ENCODE assay signal across 8 mouse cellular contexts in genomic region chr15:80254847-80255645, GRCm38 (mm10). TPM values are rescaled to one million over a fixed set of nuclear protein-coding genes. Genes with fewer than 3 reads are reported as not detected.
DNase-seq lines count a peak whose midpoint lies in the region; ATAC-seq and TF ChIP-seq lines count a peak whose summit lies in the region.

TSS of gene Atf4 (plus strand) at chr15:80255184.

- peaks cover 70% of the 10 kb centered on the region for H3K36me3 ChIP-seq in forebrain, embryonic 10.5 days (replicated peaks)
- peaks cover 22% of the 10 kb centered on the region for H3K36me3 ChIP-seq in heart, embryonic 15.5 days
- H3K36me3 ChIP-seq in liver, embryonic 14.5 days (replicated peaks; ENCODE audit: control insufficient read depth, insufficient read depth, low read depth): peaks cover 50% of the 10 kb centered on the region
- peaks cover 14% of the 10 kb centered on the region for H3K36me3 ChIP-seq in neural tube, embryonic 11.5 days (ENCODE audit: control insufficient read depth, insufficient read depth, low read length)
- H3K36me3 ChIP-seq in stomach, postnatal 0 days (ENCODE audit: control insufficient read depth, insufficient read depth, low read length): peaks cover 23% of the 10 kb centered on the region

- no peaks in the 10 kb centered on the region for H3K27me3 ChIP-seq in forebrain, embryonic 10.5 days (ENCODE audit: poor library complexity, severe bottlenecking)
- H3K27me3 ChIP-seq in heart, embryonic 15.5 days: no peaks in the 10 kb centered on the region
- H3K27me3 ChIP-seq in liver, embryonic 14.5 days (ENCODE audit: control insufficient read depth, insufficient read depth, low read length): no peaks in the 10 kb centered on the region
- H3K27me3 ChIP-seq in neural tube, embryonic 11.5 days (ENCODE audit: control insufficient read depth, insufficient read depth, low read length): no peaks in the 10 kb centered on the region
- H3K27me3 ChIP-seq in stomach, postnatal 0 days (ENCODE audit: control insufficient read depth, insufficient read depth, low read length): no peaks in the 10 kb centered on the region

- peaks cover 57% of the 10 kb centered on the region for H3K4me1 ChIP-seq in forebrain, embryonic 10.5 days
- H3K4me1 ChIP-seq in heart, embryonic 15.5 days (replicated peaks): peaks cover 61% of the 10 kb centered on the region
- peaks cover 54 to 62% of the 10 kb centered on the region in 2 experiments for H3K4me1 ChIP-seq in liver, embryonic 14.5 days (replicated peaks; ENCODE audit: control insufficient read depth in 2 of 2, insufficient read depth in 2 of 2, low read length in 1 of 2)
- H3K4me1 ChIP-seq in neural tube, embryonic 11.5 days (ENCODE audit: control insufficient read depth, insufficient read depth, low read length): peaks cover 15% of the 10 kb centered on the region
- peaks cover 9% of the 10 kb centered on the region for H3K4me1 ChIP-seq in stomach, postnatal 0 days (replicated peaks; ENCODE audit: control insufficient read depth, insufficient read depth)

- peak within 1 kb of the TSS; percentile 100 for H3K4me3 ChIP-seq in forebrain, embryonic 10.5 days
- H3K4me3 ChIP-seq in heart, embryonic 15.5 days: peak within 1 kb of the TSS; percentile 95
- H3K4me3 ChIP-seq in liver, embryonic 14.5 days (ENCODE audit: insufficient read depth in 1 of 2, low read depth in 2 of 2, low read length in 2 of 2): peak within 1 kb of the TSS; percentile 87 to 91
- peak within 1 kb of the TSS; percentile 100 for H3K4me3 ChIP-seq in neural tube, embryonic 11.5 days (ENCODE audit: low read depth, low read length)
- peak within 1 kb of the TSS; percentile 98 for H3K4me3 ChIP-seq in stomach, postnatal 0 days (ENCODE audit: low read depth, low read length)

- 0% methylated on average over 62 of the region's 62 CpGs for WGBS in forebrain, embryonic 10.5 days
- under 1% methylated on average over 62 of the region's 62 CpGs for WGBS in heart, embryonic 15.5 days
- WGBS in liver, embryonic 14.5 days (ENCODE audit: insufficient replicate concordance): under 1% methylated on average over 62 of the region's 62 CpGs
- WGBS in neural tube, embryonic 11.5 days: under 1% methylated on average over 62 of the region's 62 CpGs
- under 1% methylated on average over 62 of the region's 62 CpGs for WGBS in stomach, postnatal 0 days

- peak; percentile 91 for ATAC-seq in heart, embryonic 15.5 days (replicated peaks; ENCODE audit: insufficient number of reproducible peaks, insufficient read depth, low FRiP score, low read depth)
- ATAC-seq in liver, embryonic 14.5 days (ENCODE audit: insufficient read depth): peak; percentile 86
- ATAC-seq in neural tube, embryonic 11.5 days (ENCODE audit: insufficient read depth, low FRiP score, low TSS enrichment): peak; percentile 96
- peak; percentile 91 for ATAC-seq in stomach, postnatal 0 days (ENCODE audit: low FRiP score, low TSS enrichment)

- TF ChIP-seq CTCF in liver, embryonic 14.5 days (IDR thresholded peaks at IDR 0.05; ENCODE audit: low read depth): no peak; the same call in 1 of the 2 replicates
- TF ChIP-seq CTCF in stomach, postnatal 0 days (IDR thresholded peaks at IDR 0.05; ENCODE audit: low read depth): no peak

- H3K9me3 ChIP-seq in forebrain, embryonic 10.5 days: no peaks in the 10 kb centered on the region
- no peaks in the 10 kb centered on the region for H3K9me3 ChIP-seq in heart, embryonic 15.5 days (replicated peaks)
- H3K9me3 ChIP-seq in liver, embryonic 14.5 days (ENCODE audit: control insufficient read depth, low read length): no peaks in the 10 kb centered on the region
- no peaks in the 10 kb centered on the region for H3K9me3 ChIP-seq in neural tube, embryonic 11.5 days (ENCODE audit: control insufficient read depth, low read length)
- H3K9me3 ChIP-seq in stomach, postnatal 0 days (ENCODE audit: control insufficient read depth, low read length): no peaks in the 10 kb centered on the region

- DNase-seq in CD8-positive naive resting alpha-beta T cell, adult 2 months (ENCODE audit: low read depth in 2 of 2, low spot score in 2 of 2): peak; percentile 97 to 99
- DNase-seq in c-Kit-positive CD71-negative TER-119-negative erythroid progenitor cells, embryonic 14.5 days (ENCODE audit: low read depth): peak; percentile 95
- peak; percentile 98 for DNase-seq in forebrain, embryonic 10.5 days (ENCODE audit: extremely low spot score, low spot score)
- DNase-seq in kidney, postnatal 25 days: peak; percentile 98 to 100
- DNase-seq in liver, embryonic 14.5 days (ENCODE audit: low read depth in 3 of 3, low spot score in 3 of 3): peak; percentile 98 to 100 (median 99)
- peak; percentile 99 for DNase-seq in neural tube, embryonic 11.5 days (ENCODE audit: low spot score)
- DNase-seq in stomach, postnatal 0 days (ENCODE audit: low spot score): peak; percentile 98

- H3K9ac ChIP-seq in heart, embryonic 15.5 days: peak within 1 kb of the TSS; percentile 99
- H3K9ac ChIP-seq in liver, embryonic 14.5 days (replicated peaks): peak within 1 kb of the TSS; percentile 96
- H3K9ac ChIP-seq in neural tube, embryonic 11.5 days (ENCODE audit: low read length): peak within 1 kb of the TSS; percentile 100
- H3K9ac ChIP-seq in stomach, postnatal 0 days (ENCODE audit: low read length): peak within 1 kb of the TSS; percentile 100

- H3K4me2 ChIP-seq in heart, embryonic 15.5 days: peak within 1 kb of the TSS; percentile 79
- peak within 1 kb of the TSS; percentile 90 for H3K4me2 ChIP-seq in liver, embryonic 14.5 days (ENCODE audit: low read depth)
- H3K4me2 ChIP-seq in neural tube, embryonic 11.5 days (ENCODE audit: low read depth): peak within 1 kb of the TSS; percentile 90
- H3K4me2 ChIP-seq in stomach, postnatal 0 days (replicated peaks; ENCODE audit: low read depth): peak within 1 kb of the TSS; percentile 88

- peak within 1 kb of the TSS; percentile 100 for H3K27ac ChIP-seq in forebrain, embryonic 10.5 days
- peak within 1 kb of the TSS; percentile 99 for H3K27ac ChIP-seq in heart, embryonic 15.5 days
- peak within 1 kb of the TSS; percentile 97 for H3K27ac ChIP-seq in liver, embryonic 14.5 days
- peak within 1 kb of the TSS; percentile 98 for H3K27ac ChIP-seq in neural tube, embryonic 11.5 days (ENCODE audit: low read depth, low read length)
- H3K27ac ChIP-seq in stomach, postnatal 0 days (replicated peaks): peak within 1 kb of the TSS; percentile 100

- 0 out of 2 replicates have a peak, but pooled peaks have one; percentile 32 for TF ChIP-seq EP300 in liver, embryonic 14.5 days (IDR thresholded peaks at IDR 0.05; ENCODE audit: low read depth)
- TF ChIP-seq EP300 in stomach, postnatal 0 days (optimal IDR thresholded peaks at IDR 0.05): peak; percentile 95

RNA-seq across cellular contexts. Expression of gene Atf4, which starts in this region (rescaled TPM):
- polyA plus RNA-seq in forebrain, embryonic 10.5 days (2016; fragmentation: Nextera tagmentation; extraction: Ambion mirVana): 120 and 132 TPM in 2 replicates
- 71.5 and 81.8 TPM in 2 replicates for polyA plus RNA-seq in heart, embryonic 15.5 days (2015; fragmentation: Nextera tagmentation; extraction: Ambion mirVana)
- 146 and 246 TPM in 2 replicates for polyA plus RNA-seq in liver, embryonic 14.5 days (2012; rRNA removed)
- 108 and 129 TPM in 2 replicates for polyA plus RNA-seq in liver, embryonic 14.5 days (2014; fragmentation: Nextera tagmentation; extraction: Ambion mirVana)
- 127 and 134 TPM in 2 replicates for polyA plus RNA-seq in neural tube, embryonic 11.5 days (2014; fragmentation: Nextera tagmentation; extraction: Ambion mirVana)
- polyA plus RNA-seq in stomach, postnatal 0 days (2015; fragmentation: Nextera tagmentation; extraction: Ambion mirVana): 104 and 114 TPM in 2 replicates

Comparison
In these comparisons a context has a peak if more than half of its experiments do, and no peak if none do; other contexts are left out.
1. Peak in every context shown above with its lines: DNase-seq, ATAC-seq, H3K4me3 ChIP-seq and H3K27ac ChIP-seq.